Mouse (Mus musculus): ENCODE results near the gene Snupn.

Gene Snupn

GRCm38 (mm10) chr9:57012393-57012792 lies 61.7 kb downstream of the Snupn start:
- DNase-seq, result no peak

GRCm38 (mm10) chr9:57012895-57013294 lies 62.2 kb downstream of the Snupn start:
- DNase-seq, result no peak

GRCm38 (mm10) chr9:57013756-57014155 lies 63.1 kb downstream of the Snupn start:
- DNase-seq, result no peak

- DNase-seq, result no peak
Observed at GRCm38 (mm10) chr9:57014766-57015165, 64.1 kb downstream of the Snupn start.

GRCm38 (mm10) chr9:57017631-57018030 lies 67.0 kb downstream of the Snupn start:
- no peak for DNase-seq

GRCm38 (mm10) chr9:57031756-57032155 lies 81.1 kb downstream of the Snupn start:
- no peak for DNase-seq

Measured in spleen, adult 18-20 months (tissue).